15 mouse cellular contexts compared by ENCODE assay signal in the genomic region with DNA sequence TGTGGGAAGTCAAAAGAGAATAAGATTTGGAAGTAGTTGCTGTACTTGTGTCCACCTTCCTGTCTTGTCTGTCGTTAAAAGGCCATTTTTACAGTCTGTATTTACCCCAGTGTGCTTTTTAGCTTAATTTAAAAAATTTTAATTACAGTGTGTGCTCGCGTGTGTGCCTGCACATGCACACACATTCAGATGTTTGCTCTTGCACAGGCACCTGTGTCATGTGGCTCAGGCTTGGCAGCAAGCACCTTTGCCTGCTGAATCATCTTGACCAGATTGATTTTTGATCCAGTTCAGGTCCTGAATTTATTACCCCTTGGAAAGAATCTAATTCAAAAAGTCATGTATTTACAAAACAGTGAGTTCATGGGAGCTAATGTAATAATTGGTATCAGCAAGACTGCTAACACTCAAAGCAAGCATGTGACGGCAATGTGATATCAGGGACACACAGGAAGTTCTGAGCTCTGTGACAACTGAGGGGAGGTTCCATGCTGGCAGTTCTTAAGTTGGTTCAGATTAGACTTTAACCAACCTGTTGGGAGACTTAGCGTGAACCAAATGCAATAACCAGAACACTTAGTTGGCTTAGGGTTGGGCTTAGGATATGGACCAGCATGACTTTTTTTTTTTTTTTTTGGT. TPM values are rescaled to one million over a fixed set of nuclear protein-coding genes. Genes with fewer than 3 reads are reported as not detected.
DNase-seq lines count a peak whose midpoint lies in the region; ATAC-seq and TF ChIP-seq lines count a peak whose summit lies in the region.
"Had no signal": no experiment of that assay in that cellular context is flagged by ENCODE, and none has a peak within 500 bp of the region (broad histone marks: within the 10 kb centered on the region; RNA-seq: fewer than 3 reads in every experiment).

No protein-coding gene starts in this region.

- no peak for TF ChIP-seq CTCF in MEL (IDR thresholded peaks at IDR 0.05 in 2 of 3, conservative IDR thresholded peaks at IDR 0.05 in 1 of 3; ENCODE audit: control insufficient read depth in 1 of 3, insufficient read depth in 1 of 3, low read depth in 2 of 3, low read length in 3 of 3, poor library complexity in 1 of 3, severe bottlenecking in 1 of 3)

- H3K27me3 ChIP-seq in MEL (ENCODE audit: control insufficient read depth in 1 of 2, insufficient read depth in 2 of 2, low read length in 2 of 2): no peaks in the 10 kb centered on the region
- H3K27me3 ChIP-seq in intestine, embryonic 16.5 days (replicated peaks; ENCODE audit: control insufficient read depth, insufficient read depth, low read length): no peaks in the 10 kb centered on the region
- H3K27me3 ChIP-seq in hindbrain, embryonic 10.5 days (ENCODE audit: insufficient read depth, poor library complexity, severe bottlenecking): no peaks in the 10 kb centered on the region

- peaks cover 14 to 19% of the 10 kb centered on the region in 2 experiments for H3K4me1 ChIP-seq in MEL (ENCODE audit: control insufficient read depth in 1 of 2, insufficient read depth in 2 of 2, low read length in 2 of 2)
- peaks cover 10% of the 10 kb centered on the region for H3K4me1 ChIP-seq in intestine, embryonic 16.5 days (ENCODE audit: control insufficient read depth, insufficient read depth, low read length)
- H3K4me1 ChIP-seq in hindbrain, embryonic 10.5 days (replicated peaks): peaks cover 2% of the 10 kb centered on the region

- ATAC-seq in intestine, embryonic 16.5 days: peak; percentile 77
- ATAC-seq in megakaryocyte-erythroid progenitor cell, adult 5-6 weeks (replicated peaks; ENCODE audit: low FRiP score, low TSS enrichment, poor library complexity, severe bottlenecking): peak; percentile 94

- H3K79me2 ChIP-seq in MEL (ENCODE audit: control insufficient read depth, insufficient read depth, low read length, poor library complexity): peaks cover 53% of the 10 kb centered on the region

- WGBS in intestine, embryonic 16.5 days: 81% methylated on average over 5 of the region's 5 CpGs
- 90% methylated on average over 5 of the region's 5 CpGs for WGBS in hindbrain, embryonic 10.5 days

- TF ChIP-seq POLR2A in MEL (IDR thresholded peaks at IDR 0.05; ENCODE audit: control insufficient read depth in 1 of 2, insufficient read depth in 1 of 2, low read depth in 1 of 2, low read length in 2 of 2, poor library complexity in 1 of 2): no peak

- peak; percentile 39 for DNase-seq in kidney, adult 11 months
- DNase-seq in kidney, postnatal 14 days: no peak
- peak; percentile 86 for DNase-seq in MEL (ENCODE audit: low read depth, low spot score)
- DNase-seq in testis, postnatal 14 days (ENCODE audit: low spot score): no peak
- DNase-seq in hindbrain, embryonic 10.5 days (ENCODE audit: low spot score): no peak
- DNase-seq in cerebellum, adult 11 months: no peak
- DNase-seq: gastrocnemius, postnatal 10 days; lung, postnatal 36 days; thymus, postnatal 25 days had no signal

- peak overlapping the region; percentile 46 for H3K27ac ChIP-seq in MEL (ENCODE audit: control insufficient read depth, low read depth, low read length)
- peak overlapping the region; percentile 20; the same call in 1 of the 2 replicates for H3K27ac ChIP-seq in intestine, embryonic 16.5 days (ENCODE audit: low read length)
- no peak overlapping the region for H3K27ac ChIP-seq in hindbrain, embryonic 10.5 days
- H3K27ac ChIP-seq: forebrain, embryonic 10.5 days; layer of hippocampus, adult 2 months; limb, embryonic 10.5 days had no signal

- no peaks in the 10 kb centered on the region for H3K9me3 ChIP-seq in MEL (replicated peaks; ENCODE audit: insufficient read depth, low read length)
- no peaks in the 10 kb centered on the region for H3K9me3 ChIP-seq in intestine, embryonic 16.5 days (ENCODE audit: control insufficient read depth, low read length)
- no peaks in the 10 kb centered on the region for H3K9me3 ChIP-seq in hindbrain, embryonic 10.5 days
- H3K9me3 ChIP-seq: forebrain, embryonic 10.5 days; limb, embryonic 10.5 days had no signal

- H3K4me2 ChIP-seq in intestine, embryonic 16.5 days (ENCODE audit: low read depth, low read length): no peak overlapping the region

- H3K4me3 ChIP-seq in MEL (ENCODE audit: control insufficient read depth in 1 of 2, insufficient read depth in 1 of 2, low read depth in 2 of 2, low read length in 2 of 2): no peak overlapping the region
- no peak overlapping the region for H3K4me3 ChIP-seq in intestine, embryonic 16.5 days (ENCODE audit: low read length)
- H3K4me3 ChIP-seq in hindbrain, embryonic 10.5 days: no peak overlapping the region
- H3K4me3 ChIP-seq: forebrain, embryonic 10.5 days; layer of hippocampus, adult 2 months; limb, embryonic 10.5 days had no signal

- TF ChIP-seq EP300 in MEL (IDR thresholded peaks at IDR 0.05; ENCODE audit: low read depth in 1 of 2, low read length in 2 of 2): peak; percentile 48 to 72

- no peak overlapping the region for H3K9ac ChIP-seq in MEL (ENCODE audit: control insufficient read depth, low read depth, low read length, poor library complexity, severe bottlenecking)
- H3K9ac ChIP-seq in intestine, embryonic 16.5 days (ENCODE audit: low read depth, low read length): no peak overlapping the region

- TF ChIP-seq RAD21 in MEL (IDR thresholded peaks at IDR 0.05; ENCODE audit: low read depth, low read length): no peak

- peaks cover 16 to 35% of the 10 kb centered on the region in 2 experiments for H3K36me3 ChIP-seq in MEL (ENCODE audit: control insufficient read depth in 1 of 2, insufficient read depth in 2 of 2, low read length in 2 of 2)
- 0 out of 2 replicates have a peak, but pooled peaks cover 2% of the 10 kb centered on the region for H3K36me3 ChIP-seq in intestine, embryonic 16.5 days (ENCODE audit: control insufficient read depth, insufficient read depth, low read length)
- H3K36me3 ChIP-seq in hindbrain, embryonic 10.5 days: peaks cover 63% of the 10 kb centered on the region

TF ChIP-seq in MEL, 35 proteins besides CTCF, POLR2A, EP300 and RAD21 (continues in another document):
- TF ChIP-seq MAX (IDR thresholded peaks at IDR 0.05; ENCODE audit: low read length): peak; percentile 89
- TF ChIP-seq E2F4 (IDR thresholded peaks at IDR 0.05; ENCODE audit: borderline replicate concordance, low read depth, low read length): no peak
- TF ChIP-seq TAL1 (IDR thresholded peaks at IDR 0.05; ENCODE audit: low read length): peak; percentile 46; the same call in 1 of the 2 replicates
- TF ChIP-seq USF1 (IDR thresholded peaks at IDR 0.05; ENCODE audit: low read depth, low read length): peak; percentile 79
- TF ChIP-seq MYC (IDR thresholded peaks at IDR 0.05; ENCODE audit: low read depth, low read length): peak; percentile 88
- no peak for TF ChIP-seq TBP (IDR thresholded peaks at IDR 0.05; ENCODE audit: low read depth, low read length)
- no peak for TF ChIP-seq CHD2 (IDR thresholded peaks at IDR 0.05; ENCODE audit: low read length)
- peak; percentile 86 for TF ChIP-seq SIN3A (IDR thresholded peaks at IDR 0.05; ENCODE audit: low read length)
- peak; percentile 77 for TF ChIP-seq ETS1 (IDR thresholded peaks at IDR 0.05; ENCODE audit: low read depth, low read length)
- TF ChIP-seq GATA1 (IDR thresholded peaks at IDR 0.05; ENCODE audit: low read depth, low read length): peak; percentile 67
- TF ChIP-seq RCOR1 (IDR thresholded peaks at IDR 0.05; ENCODE audit: low read depth, low read length): peak; percentile 50; the same call in 1 of the 2 replicates
- TF ChIP-seq BHLHE40 (IDR thresholded peaks at IDR 0.05; ENCODE audit: borderline replicate concordance, low read depth, low read length): peak; percentile 65
- no peak for TF ChIP-seq MAFK (IDR thresholded peaks at IDR 0.05; ENCODE audit: borderline replicate concordance, low read depth, low read length)

RNA-seq across cellular contexts. Expression of gene Selenot, which starts 6.5 kb away (rescaled TPM):
- total RNA-seq in MEL (2012; rRNA removed): 78.3 and 83.9 TPM in 2 replicates
- 100 to 1,000 TPM in 1 of 2 experiments, 10 to 100 TPM in 1; 89.5 to 107 TPM for polyA plus RNA-seq in MEL (2012; ENCODE audit: insufficient read depth in 1 of 2, insufficient read length in 2 of 2, low read depth in 1 of 2, low replicate concordance in 2 of 2, missing spikeins in 1 of 2)
- polyA plus RNA-seq in intestine, embryonic 16.5 days (2015; fragmentation: Nextera tagmentation; extraction: Ambion mirVana): 20.5 and 20.8 TPM in 2 replicates
- total RNA-seq in megakaryocyte-erythroid progenitor cell, adult 5-6 weeks (2014; fragmentation: Nextera tagmentation): 82.6 and 95.9 TPM in 2 replicates
- 183 and 186 TPM in 2 replicates for total RNA-seq in megakaryocyte-erythroid progenitor cell, adult 5-6 weeks (2017)
- polyA plus RNA-seq in hindbrain, embryonic 10.5 days (2016; fragmentation: Nextera tagmentation; extraction: Ambion mirVana): 16.5 TPM in 2 replicates

RNA-seq across cellular contexts. Expression of gene Erich6, which starts 54.1 kb away (rescaled TPM):
- total RNA-seq in MEL (2012; rRNA removed): not detected in 2 replicates
- polyA plus RNA-seq in MEL (2012; ENCODE audit: insufficient read depth in 1 of 2, insufficient read length in 2 of 2, low read depth in 1 of 2, low replicate concordance in 2 of 2, missing spikeins in 1 of 2): under 1 TPM in 1 of 2 experiments, not detected in 1; 0.08 TPM
- polyA plus RNA-seq in intestine, embryonic 16.5 days (2015; fragmentation: Nextera tagmentation; extraction: Ambion mirVana): not detected in 2 replicates
- not detected in 2 replicates for total RNA-seq in megakaryocyte-erythroid progenitor cell, adult 5-6 weeks (2014; fragmentation: Nextera tagmentation)
- total RNA-seq in megakaryocyte-erythroid progenitor cell, adult 5-6 weeks (2017): not detected in 2 replicates
- polyA plus RNA-seq in hindbrain, embryonic 10.5 days (2016; fragmentation: Nextera tagmentation; extraction: Ambion mirVana): 0.07 TPM in 1 of 2 replicates, not detected in the other
- polyA plus RNA-seq: forebrain, embryonic 10.5 days; limb, embryonic 10.5 days; neural tube, embryonic 11.5 days had no signal

RNA-seq across cellular contexts. Expression of gene Serp1, which starts 57.2 kb away (rescaled TPM):
- total RNA-seq in MEL (2012; rRNA removed): 78.7 and 96.3 TPM in 2 replicates
- 10 to 100 TPM; 80.5 to 83.8 TPM for polyA plus RNA-seq in MEL (2012; ENCODE audit: insufficient read depth in 1 of 2, insufficient read length in 2 of 2, low read depth in 1 of 2, low replicate concordance in 2 of 2, missing spikeins in 1 of 2)
- 198 and 212 TPM in 2 replicates for polyA plus RNA-seq in intestine, embryonic 16.5 days (2015; fragmentation: Nextera tagmentation; extraction: Ambion mirVana)
- 38.0 and 40.2 TPM in 2 replicates for total RNA-seq in megakaryocyte-erythroid progenitor cell, adult 5-6 weeks (2014; fragmentation: Nextera tagmentation)
- 64.6 and 71.3 TPM in 2 replicates for total RNA-seq in megakaryocyte-erythroid progenitor cell, adult 5-6 weeks (2017)
- polyA plus RNA-seq in hindbrain, embryonic 10.5 days (2016; fragmentation: Nextera tagmentation; extraction: Ambion mirVana): 122 and 141 TPM in 2 replicates

RNA-seq across cellular contexts. Expression of gene Eif2a, which starts 57.3 kb away (rescaled TPM):
- 70.2 and 79.5 TPM in 2 replicates for total RNA-seq in MEL (2012; rRNA removed)
- 100 to 1,000 TPM in 1 of 2 experiments, 10 to 100 TPM in 1; 67.3 to 192 TPM for polyA plus RNA-seq in MEL (2012; ENCODE audit: insufficient read depth in 1 of 2, insufficient read length in 2 of 2, low read depth in 1 of 2, low replicate concordance in 2 of 2, missing spikeins in 1 of 2)
- polyA plus RNA-seq in intestine, embryonic 16.5 days (2015; fragmentation: Nextera tagmentation; extraction: Ambion mirVana): 47.6 and 49.6 TPM in 2 replicates
- 123 and 132 TPM in 2 replicates for total RNA-seq in megakaryocyte-erythroid progenitor cell, adult 5-6 weeks (2014; fragmentation: Nextera tagmentation)
- total RNA-seq in megakaryocyte-erythroid progenitor cell, adult 5-6 weeks (2017): 149 and 153 TPM in 2 replicates
- polyA plus RNA-seq in hindbrain, embryonic 10.5 days (2016; fragmentation: Nextera tagmentation; extraction: Ambion mirVana): 48.3 and 55.6 TPM in 2 replicates

Comparison
In these comparisons a context has a peak if more than half of its experiments do, and no peak if none do; other contexts are left out.
1. DNase-seq: peak in kidney, adult 11 months (single experiment) and MEL (single experiment); none in kidney, postnatal 14 days (single experiment), testis, postnatal 14 days (single experiment), hindbrain, embryonic 10.5 days (single experiment) and cerebellum, adult 11 months (single experiment).